Mouse (Mus musculus): ENCODE measurements at regions not wholly inside any gene's neighbourhood (a gene's known extent, or its start where the extent isn't known, plus 50 kb on each side); places are given as distances from the start of the nearest gene placed in this dataset.

GRCm38 (mm10) chr11:84612982-84613720 lies 87.8 kb upstream of the Lhx1 start:
- no peak for TF ChIP-seq CTCF (IDR thresholded peaks at IDR 0.05; ENCODE audit: control insufficient read depth, insufficient read depth, insufficient read length)
- no peak for TF ChIP-seq MAX (IDR thresholded peaks at IDR 0.05)
- TF ChIP-seq MYOD1 (IDR thresholded peaks at IDR 0.05; ENCODE audit: control insufficient read depth, insufficient read length, low read depth), result no peak

Data from C2C12 (cell line).